ENCODE assay signal across 20 mouse cellular contexts in the genomic region with DNA sequence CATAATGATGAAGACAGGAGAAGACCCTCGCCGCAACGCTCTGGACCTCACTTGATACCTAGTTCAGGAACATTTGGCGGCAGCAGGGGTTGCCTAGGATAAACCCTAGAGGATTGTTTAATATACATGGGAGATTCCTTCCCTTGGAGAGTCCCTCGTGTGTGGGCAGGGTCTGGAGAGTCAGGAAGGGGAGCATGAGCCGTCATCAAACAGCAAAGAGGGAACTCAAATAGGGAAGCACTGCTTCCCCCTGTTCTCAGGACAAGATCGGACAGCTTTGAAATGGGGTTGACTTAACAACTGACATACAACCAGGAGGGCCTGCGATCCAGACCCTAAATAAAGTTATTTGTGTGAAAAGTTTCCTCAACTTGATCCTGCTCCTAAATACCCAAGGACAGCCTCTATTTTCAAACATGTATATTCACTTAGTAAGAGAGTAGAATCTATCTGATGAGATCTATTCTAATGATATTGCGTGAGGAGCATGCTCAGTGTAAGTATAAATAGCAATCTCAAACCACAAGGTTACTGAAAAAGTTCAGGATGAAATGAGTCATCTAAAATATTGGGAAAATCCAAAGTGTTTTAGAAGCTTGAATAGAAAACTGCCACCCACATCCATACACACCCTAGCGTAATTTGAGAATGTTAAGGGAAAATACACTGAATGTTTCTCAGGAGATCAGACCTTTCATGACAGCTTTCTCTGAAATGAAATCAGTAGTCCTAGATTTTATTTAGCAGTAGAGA. TPM values are rescaled to one million over a fixed set of nuclear protein-coding genes. Genes with fewer than 3 reads are reported as not detected.
DNase-seq lines count a peak whose midpoint lies in the region; TF ChIP-seq lines count a peak whose summit lies in the region.
"Had no signal": no experiment of that assay in that cellular context is flagged by ENCODE, and none has a peak within 500 bp of the region (broad histone marks: within the 10 kb centered on the region; RNA-seq: fewer than 3 reads in every experiment).

No protein-coding gene starts in this region.

- no peaks in the 10 kb centered on the region for H3K36me3 ChIP-seq in heart, adult 2 months (ENCODE audit: control insufficient read depth, insufficient read depth, low read length)
- H3K36me3 ChIP-seq in heart, embryonic 10.5 days, result no peaks in the 10 kb centered on the region
- H3K36me3 ChIP-seq in macrophage (ENCODE audit: inconsistent target), result no peaks in the 10 kb centered on the region
- H3K36me3 ChIP-seq: heart, embryonic 13.5 days; hindbrain, embryonic 13.5 days; limb, embryonic 10.5 days; midbrain, embryonic 13.5 days had no signal

- 76% methylated on average over 10 of the region's 10 CpGs for WGBS in heart, adult 2 months
- 79% methylated on average over 10 of the region's 10 CpGs for WGBS in heart, embryonic 10.5 days
- WGBS in macrophage (ENCODE audit: missing documents), result 50% methylated on average over 10 of the region's 10 CpGs

- no peaks in the 10 kb centered on the region for H3K9me3 ChIP-seq in heart, embryonic 10.5 days
- H3K9me3 ChIP-seq: heart, embryonic 13.5 days; hindbrain, embryonic 13.5 days; limb, embryonic 10.5 days; midbrain, embryonic 13.5 days had no signal

- TF ChIP-seq CTCF in heart, adult 2 months (IDR thresholded peaks at IDR 0.05), result no peak

- intact Hi-C loops in heart, adult 2 months (cut with DNase I), result no loop called here

- no peak overlapping the region for H3K4me3 ChIP-seq in heart, adult 2 months
- no peak overlapping the region for H3K4me3 ChIP-seq in heart, embryonic 10.5 days
- H3K4me3 ChIP-seq in macrophage (ENCODE audit: inconsistent target), result no peak overlapping the region
- H3K4me3 ChIP-seq: erythroblast, embryonic 14.5 days; heart, embryonic 13.5 days; hindbrain, embryonic 13.5 days; limb, embryonic 10.5 days; midbrain, embryonic 13.5 days had no signal

- no peak overlapping the region for H3K9ac ChIP-seq in heart, adult 2 months (ENCODE audit: low read depth, low read length)
- H3K9ac ChIP-seq: heart, embryonic 13.5 days; hindbrain, embryonic 13.5 days; midbrain, embryonic 13.5 days had no signal

- peak; percentile 23 to 24 for DNase-seq in heart, adult 2 months
- DNase-seq in heart, embryonic 10.5 days (ENCODE audit: low spot score), result no peak
- peak; percentile 2 to 20 for DNase-seq in spleen, postnatal 36 days (ENCODE audit: low spot score in 2 of 2)
- no peak for DNase-seq in spleen, adult 12 weeks (ENCODE audit: low spot score)
- DNase-seq in urinary bladder, adult 2 months (ENCODE audit: low spot score), result no peak
- no peak for DNase-seq in gastrocnemius, adult 18-20 months (ENCODE audit: low spot score)
- no peak for DNase-seq in cerebellum, adult 9-11 months
- DNase-seq: adrenal gland, postnatal 36 days; cerebellum, adult 18-20 months; kidney, postnatal 25 days; thymus, postnatal 4 days had no signal

- no peaks in the 10 kb centered on the region for H3K4me1 ChIP-seq in heart, adult 2 months (ENCODE audit: control insufficient read depth, insufficient read depth, low read length)
- H3K4me1 ChIP-seq in heart, embryonic 10.5 days, result no peaks in the 10 kb centered on the region
- H3K4me1 ChIP-seq: hindbrain, embryonic 13.5 days; limb, embryonic 10.5 days; midbrain, embryonic 13.5 days had no signal

- H3K27ac ChIP-seq in heart, adult 2 months, result no peak overlapping the region
- H3K27ac ChIP-seq in heart, embryonic 10.5 days, result no peak overlapping the region
- H3K27ac ChIP-seq in macrophage, result peak overlapping the region; percentile 87
- H3K27ac ChIP-seq: heart, embryonic 13.5 days; hindbrain, embryonic 13.5 days; limb, embryonic 10.5 days; midbrain, embryonic 13.5 days; stomach, postnatal 0 days had no signal

- no peaks in the 10 kb centered on the region for H3K79me2 ChIP-seq in heart, adult 2 months (replicated peaks; ENCODE audit: control insufficient read depth, insufficient read depth, low read length)
- H3K79me2 ChIP-seq in macrophage (ENCODE audit: inconsistent target), result no peaks in the 10 kb centered on the region

- no peak for TF ChIP-seq EP300 in heart, adult 2 months (IDR thresholded peaks at IDR 0.05; ENCODE audit: insufficient read depth, low read depth, low read length)

- no peak for TF ChIP-seq POLR2A in heart, adult 2 months (IDR thresholded peaks at IDR 0.05; ENCODE audit: insufficient read depth, low read depth, low read length)

- H3K27me3 ChIP-seq in heart, adult 2 months (ENCODE audit: control insufficient read depth, insufficient read depth, low read length), result no peaks in the 10 kb centered on the region
- no peaks in the 10 kb centered on the region for H3K27me3 ChIP-seq in heart, embryonic 10.5 days (ENCODE audit: insufficient read depth, poor library complexity, severe bottlenecking)
- H3K27me3 ChIP-seq: heart, embryonic 13.5 days; hindbrain, embryonic 13.5 days; midbrain, embryonic 13.5 days had no signal

RNA-seq across cellular contexts. Expression of a gene that starts 10.9 kb away (rescaled TPM):
- total RNA-seq in heart, adult 2 months (2021), result under 1 TPM in 1 of 2 experiments, not detected in 1; 0.82 TPM
- polyA plus RNA-seq in heart, adult 2 months (2012; rRNA removed), result not detected in 2 replicates
- polyA plus RNA-seq in heart, embryonic 10.5 days (2016; fragmentation: Nextera tagmentation; extraction: Ambion mirVana), result not detected in 2 replicates
- total RNA-seq in macrophage (2018; cell fraction: chromatin; rRNA removed), result not detected
- total RNA-seq in macrophage (2018; cell fraction: cytosol; rRNA removed), result not detected
- total RNA-seq in macrophage (2018; cell fraction: nucleus; rRNA removed), result 1 to 10 TPM in 1 of 26 experiments, under 1 TPM in 1, not detected in 24; 0.12 to 1.7 TPM
- polyA plus RNA-seq in macrophage (2018), result not detected in 3 replicates
- not detected in 2 replicates for polyA plus RNA-seq in urinary bladder, adult 2 months (2012; rRNA removed)
- under 1 TPM in 1 of 2 experiments, not detected in 1; 0.50 TPM for total RNA-seq in gastrocnemius, adult 18-20 months (2021)
- total RNA-seq: adrenal gland, postnatal 36 days had no signal
- polyA plus RNA-seq: erythroblast, embryonic 14.5 days; intestine, embryonic 16.5 days; limb, embryonic 10.5 days; liver, embryonic 16.5 days; stomach, postnatal 0 days had no signal

Comparison
In these comparisons a context has a peak if more than half of its experiments do, and no peak if none do; other contexts are left out.
1. DNase-seq: peak in heart, adult 2 months (2 of 2) and spleen, postnatal 36 days (2 of 2); none in heart, embryonic 10.5 days (single experiment), spleen, adult 12 weeks (single experiment), urinary bladder, adult 2 months (single experiment), gastrocnemius, adult 18-20 months (single experiment) and cerebellum, adult 9-11 months (single experiment).